Mouse (Mus musculus): ENCODE measurements around the gene Syt2. TPM values are rescaled to one million over a fixed set of nuclear protein-coding genes. Genes with fewer than 3 reads are reported as not detected.

Gene Syt2
- total RNA-seq (2015): 0.05 and 0.10 TPM in 2 replicates
- not detected in 2 replicates for total RNA-seq (2017)

GRCm38 (mm10) chr1:134646261-134646962 lies at the start of gene Syt2:
Syt2 (plus strand) TSS chr1:134646677.
- ATAC-seq (replicated peaks; ENCODE audit: poor library complexity): peak; percentile 35; the same call in 1 of the 2 replicates

GRCm38 (mm10) chr1:134597339-134598054 lies 49.0 kb upstream of the Syt2 start:
- ATAC-seq (replicated peaks; ENCODE audit: poor library complexity): peak; percentile 64

- no peak for ATAC-seq (replicated peaks; ENCODE audit: poor library complexity)
Measured at GRCm38 (mm10) chr1:134604086-134604485, 42.4 kb upstream of the Syt2 start.

- no peak for ATAC-seq (replicated peaks; ENCODE audit: poor library complexity)
Measured at GRCm38 (mm10) chr1:134605670-134606069, 40.8 kb upstream of the Syt2 start.

- peak; percentile 42; the same call in 1 of the 2 replicates for ATAC-seq (replicated peaks; ENCODE audit: poor library complexity)
Measured at GRCm38 (mm10) chr1:134606381-134606780, 40.1 kb upstream of the Syt2 start.

GRCm38 (mm10) chr1:134607279-134607678 lies 39.2 kb upstream of the Syt2 start:
- ATAC-seq (replicated peaks; ENCODE audit: poor library complexity): 0 out of 2 replicates have a peak, but pooled peaks have one; percentile 31

- ATAC-seq (replicated peaks; ENCODE audit: poor library complexity): no peak
Measured at GRCm38 (mm10) chr1:134609172-134609571, 37.3 kb upstream of the Syt2 start.

GRCm38 (mm10) chr1:134614554-134614953 lies 31.9 kb upstream of the Syt2 start:
- peak; percentile 69 for ATAC-seq (replicated peaks; ENCODE audit: poor library complexity)

- ATAC-seq (replicated peaks; ENCODE audit: poor library complexity): peak; percentile 99
Measured at GRCm38 (mm10) chr1:134614988-134615387, 31.5 kb upstream of the Syt2 start.

- ATAC-seq (replicated peaks; ENCODE audit: poor library complexity): no peak
Measured at GRCm38 (mm10) chr1:134617656-134618055, 28.8 kb upstream of the Syt2 start.

GRCm38 (mm10) chr1:134625325-134625724 lies 21.2 kb upstream of the Syt2 start:
- no peak for ATAC-seq (replicated peaks; ENCODE audit: poor library complexity)

- ATAC-seq (replicated peaks; ENCODE audit: poor library complexity): no peak
Measured at GRCm38 (mm10) chr1:134629455-134629854, 17.0 kb upstream of the Syt2 start.

GRCm38 (mm10) chr1:134634296-134634695 lies 12.2 kb upstream of the Syt2 start:
- no peak for ATAC-seq (replicated peaks; ENCODE audit: poor library complexity)

- no peak for ATAC-seq (replicated peaks; ENCODE audit: poor library complexity)
Measured at GRCm38 (mm10) chr1:134636245-134636644, 10.2 kb upstream of the Syt2 start.

- peak; percentile 83 for ATAC-seq (replicated peaks; ENCODE audit: poor library complexity)
Measured at GRCm38 (mm10) chr1:134636684-134637083, 9.8 kb upstream of the Syt2 start.

GRCm38 (mm10) chr1:134638041-134638440 lies 8.4 kb upstream of the Syt2 start:
- no peak for ATAC-seq (replicated peaks; ENCODE audit: poor library complexity)

- peak; percentile 42; the same call in 1 of the 2 replicates for ATAC-seq (replicated peaks; ENCODE audit: poor library complexity)
Measured at GRCm38 (mm10) chr1:134638522-134638921, 8.0 kb upstream of the Syt2 start.

GRCm38 (mm10) chr1:134639460-134639859 lies 7.0 kb upstream of the Syt2 start:
- no peak for ATAC-seq (replicated peaks; ENCODE audit: poor library complexity)

GRCm38 (mm10) chr1:134641507-134641906 lies 5.0 kb upstream of the Syt2 start:
- ATAC-seq (replicated peaks; ENCODE audit: poor library complexity): 0 out of 2 replicates have a peak, but pooled peaks have one; percentile 20

GRCm38 (mm10) chr1:134643702-134644101 lies 2.8 kb upstream of the Syt2 start:
- no peak for ATAC-seq (replicated peaks; ENCODE audit: poor library complexity)

- no peak for ATAC-seq (replicated peaks; ENCODE audit: poor library complexity)
Measured at GRCm38 (mm10) chr1:134645408-134646200, 873 bp upstream of the Syt2 start.
